Mouse (Mus musculus): Measurements from ENCODE around the gene Nhsl1. TPM values are rescaled to one million over a fixed set of nuclear protein-coding genes. Genes with fewer than 3 reads are reported as not detected.
"Not testable (repeated sequence)": the region's sequence is repeated elsewhere in the genome, so short reads cannot be mapped to it uniquely, and the experiment has no call there.

Nhsl1 gene
- total RNA-seq, 2 experiments from 2014 or later, result 14.5 to 21.3 TPM

DNA sequence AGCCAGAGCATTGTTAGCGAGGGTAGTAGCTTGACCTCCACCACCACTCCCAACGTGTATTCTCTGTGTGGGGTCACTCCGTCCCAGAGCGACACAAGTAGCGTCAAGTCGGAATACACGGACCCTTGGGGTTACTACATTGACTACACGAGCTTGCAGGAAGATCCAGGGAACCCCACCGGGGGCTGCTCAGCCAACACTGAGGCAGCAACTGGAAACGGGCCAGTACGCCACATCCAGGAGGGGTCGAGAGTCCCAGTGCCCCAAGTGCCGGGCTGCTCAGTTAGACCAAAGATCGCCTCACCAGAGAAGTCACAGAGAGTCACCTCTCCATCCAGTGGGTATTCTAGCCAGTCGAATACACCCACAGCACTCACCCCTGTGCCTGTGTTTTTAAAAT, 206.5 kb downstream of the Nhsl1 start:
- intact Hi-C loops (cut with DNase I), result loop anchor here (5.0 kb wide), 1 partner anchor 208 kb away; the partner anchor contains the start of gene Nhsl1
- no peak for DNase-seq

DNA sequence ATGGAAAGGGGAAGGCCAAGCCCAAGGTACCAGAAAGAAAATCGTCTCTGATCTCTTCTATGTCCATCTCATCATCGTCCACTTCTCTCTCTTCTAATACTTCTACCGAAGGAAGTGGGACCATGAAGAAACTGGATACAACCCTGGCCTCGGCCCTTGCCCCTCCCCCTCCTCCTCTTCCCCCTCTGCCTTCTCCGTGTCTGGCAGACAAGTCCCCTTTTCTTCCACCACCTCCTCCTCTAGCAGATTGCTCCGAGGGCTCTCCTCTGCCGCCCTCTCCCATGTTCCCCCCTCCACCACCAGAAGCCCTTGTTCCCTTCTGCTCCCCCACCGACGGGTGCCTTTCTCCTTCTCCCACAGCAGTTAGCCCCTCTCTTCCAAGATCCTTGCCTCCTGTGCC, 206.9 kb downstream of the Nhsl1 start:
- no peak for DNase-seq
- intact Hi-C loops (cut with DNase I), result loop anchor here (1.0 to 5.0 kb wide), 2 partner anchors 208 to 282 kb away; partner anchors contain the start of gene Nhsl1

- intact Hi-C loops (cut with DNase I), result loop anchor here (1.0 to 5.0 kb wide), 2 partner anchors 209 to 283 kb away; partner anchors contain the start of gene Nhsl1
- DNase-seq, result peak in 1 of 2 experiments; percentile 20
These were observed 207.5 kb downstream of the Nhsl1 start for GRCm38 (mm10) chr10:18526184-18526850.

DNA sequence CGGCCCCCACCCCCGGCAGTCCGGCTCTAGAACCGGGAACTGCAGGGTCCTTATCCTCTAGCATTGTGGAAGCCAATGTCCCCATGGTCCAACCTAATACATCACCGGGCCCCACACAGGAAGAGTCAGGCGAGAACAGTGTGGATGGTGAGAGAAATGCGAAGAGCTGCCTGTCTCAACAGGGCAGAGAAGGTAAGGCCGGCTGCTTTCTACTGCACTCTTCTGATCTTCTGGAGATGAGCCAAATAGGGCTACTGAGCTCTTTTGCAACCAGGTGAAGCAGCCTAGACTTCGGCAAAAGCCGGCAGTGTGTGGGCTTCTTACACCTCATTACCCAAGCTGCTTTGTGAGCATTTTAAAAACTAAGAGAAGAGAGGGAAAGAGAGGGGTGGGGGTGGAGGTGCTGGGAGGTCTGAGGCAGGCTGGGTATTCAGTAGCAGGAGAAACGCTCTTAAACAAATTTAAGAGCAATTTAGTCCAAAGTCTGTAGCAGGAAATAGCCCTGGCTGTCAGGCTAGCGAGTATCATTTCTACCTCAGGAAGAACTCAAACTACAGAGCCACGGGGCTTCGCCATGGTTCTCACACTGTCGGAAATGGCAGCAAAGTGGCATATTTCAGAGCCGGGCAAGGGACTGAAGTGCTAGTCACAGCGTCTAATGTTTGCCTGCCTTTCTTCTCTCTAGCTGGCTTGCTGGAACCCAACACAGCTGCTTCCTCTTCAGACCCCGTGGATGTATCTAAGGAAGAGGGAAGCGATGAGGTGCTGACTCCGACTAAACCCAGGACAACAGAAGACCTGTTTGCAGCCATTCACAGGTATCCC, 208.3 kb downstream of the Nhsl1 start:
- no peak for DNase-seq
- intact Hi-C loops (cut with DNase I), result loop anchor here (1.0 to 5.0 kb wide), 2 partner anchors 210 to 284 kb away; partner anchors contain the start of gene Nhsl1

GRCm38 (mm10) chr10:18527766-18528165, 209.0 kb downstream of the Nhsl1 start:
- intact Hi-C loops (cut with DNase I), result loop anchor here (1.0 to 5.0 kb wide), 4 partner anchors 74 to 473 kb away; partner anchors contain the start of genes Nhsl1 and Reps1
- DNase-seq, result no peak

- intact Hi-C loops (cut with DNase I), result loop anchor here (1.0 to 5.0 kb wide), 4 partner anchors 75 to 474 kb away; partner anchors contain the start of genes Nhsl1 and Reps1
- DNase-seq, result no peak
These were observed 209.7 kb downstream of the Nhsl1 start for GRCm38 (mm10) chr10:18528475-18528874.

DNA sequence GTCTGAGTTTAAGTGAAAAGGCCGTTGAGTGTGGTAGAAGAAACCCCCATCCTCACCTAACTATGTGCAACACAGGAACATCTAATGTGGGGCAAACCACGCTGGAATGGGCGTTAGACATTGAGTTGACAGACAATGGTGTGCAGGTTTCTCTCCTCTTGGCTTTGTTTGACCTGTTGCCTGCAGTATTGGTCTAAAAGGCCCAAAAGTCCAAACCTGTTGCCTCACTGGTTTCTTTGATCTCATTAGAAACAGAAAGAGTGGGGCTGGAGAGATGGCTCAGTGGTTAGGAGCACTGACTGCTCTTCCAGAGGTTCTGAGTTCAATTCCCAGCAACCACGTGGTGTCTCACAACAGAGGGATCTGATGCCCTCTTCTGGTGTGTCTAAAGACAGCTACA, 210.4 kb downstream of the Nhsl1 start:
- DNase-seq, result no peak
- intact Hi-C loops (cut with DNase I), result loop anchor here (2.0 to 5.0 kb wide), 2 partner anchors 212 to 474 kb away; partner anchors contain the start of genes Nhsl1 and Reps1

DNA sequence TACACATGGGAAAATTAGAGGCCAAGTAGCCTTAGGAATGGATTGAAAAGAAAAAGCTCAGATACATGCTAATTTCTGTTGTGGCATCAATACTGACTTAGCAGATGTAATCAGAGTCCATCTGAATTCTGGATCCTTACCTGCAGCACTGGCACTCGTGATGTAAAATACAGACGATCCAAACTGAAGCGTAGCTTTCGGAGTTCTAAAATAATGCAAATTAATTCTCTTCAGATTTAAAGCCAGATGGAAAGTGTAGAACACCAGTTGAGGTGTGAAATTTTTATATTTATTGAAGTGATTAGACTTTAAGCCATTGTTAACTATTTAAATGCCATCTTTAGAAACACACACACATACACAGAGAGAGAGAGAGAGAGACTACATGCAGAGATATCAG, 211.4 kb downstream of the Nhsl1 start:
- DNase-seq, result no peak
- intact Hi-C loops (cut with DNase I), result no loop called here

- intact Hi-C loops (cut with DNase I), result no loop called here
- DNase-seq, result no peak
These were observed 213.5 kb downstream of the Nhsl1 start for GRCm38 (mm10) chr10:18532293-18532692.

DNA sequence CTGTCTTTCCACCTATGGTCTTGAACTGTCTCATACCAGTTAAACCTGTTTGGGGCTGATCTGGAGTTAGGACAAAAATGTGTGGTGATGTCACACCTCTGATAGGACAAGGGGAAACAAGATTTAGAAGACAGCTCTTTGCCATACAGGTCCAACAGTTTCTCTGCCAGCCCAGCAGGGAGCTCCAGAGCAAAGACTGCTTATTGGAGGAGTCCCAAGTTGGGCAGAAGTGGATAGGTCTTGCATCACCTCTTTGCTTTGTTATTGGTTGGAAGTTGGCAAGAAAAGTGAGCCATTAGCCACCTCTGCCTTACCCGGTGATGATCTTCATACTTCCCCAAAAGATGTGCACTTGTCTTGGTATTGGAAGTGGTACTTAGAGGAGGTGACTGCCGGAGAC, 218.1 kb downstream of the Nhsl1 start:
- no peak for DNase-seq
- intact Hi-C loops (cut with DNase I), result no loop called here

DNA sequence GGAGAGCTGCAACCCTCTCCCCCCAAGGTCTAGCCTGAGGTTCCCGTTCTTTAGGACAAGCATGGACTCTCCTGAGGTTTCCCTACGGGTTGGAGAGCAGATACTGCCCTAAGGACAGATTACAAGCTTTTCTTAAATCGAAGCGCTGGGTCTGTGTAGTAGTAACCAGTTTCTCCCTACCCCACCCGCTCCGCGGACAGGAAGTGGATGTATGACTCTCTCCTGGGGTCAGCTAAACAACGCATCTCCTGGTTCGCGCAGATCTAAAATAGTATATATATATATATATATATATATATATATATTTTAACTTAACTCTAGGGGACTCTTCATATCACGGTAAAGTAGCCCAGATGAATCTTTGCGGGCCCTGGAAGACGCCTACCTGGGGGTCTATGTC, 226.5 kb downstream of the Nhsl1 start:
- intact Hi-C loops (cut with DNase I), result no loop called here
- no peak for DNase-seq

DNA sequence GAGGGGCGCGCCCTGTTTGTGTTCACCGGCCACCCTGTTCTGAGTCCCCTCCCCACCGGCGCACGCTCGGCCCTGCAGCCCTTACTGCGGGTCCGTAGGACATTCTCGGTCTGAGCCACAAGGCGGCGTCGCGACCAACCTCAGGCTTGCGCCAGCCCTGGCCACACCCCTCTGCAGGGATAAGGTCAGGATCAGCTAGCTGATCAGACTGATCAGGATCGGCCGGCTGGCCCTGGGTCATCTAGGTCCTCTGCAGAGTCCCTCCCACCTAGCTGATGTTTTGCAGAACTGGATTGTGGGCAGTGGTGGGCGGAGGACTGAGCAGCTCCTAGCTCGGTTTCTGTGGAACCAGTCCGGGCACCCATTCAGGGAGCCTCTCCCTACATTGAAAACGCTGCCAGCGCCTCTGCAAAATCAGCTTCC, 227.0 kb downstream of the Nhsl1 start, which contains the start of gene Hebp2:
Hebp2 (minus strand) TSS at position 264 of the 423 bp plus-strand sequence.
- intact Hi-C loops (cut with DNase I), result no loop called here
- peak; percentile 63 to 66 for DNase-seq

GRCm38 (mm10) chr10:18547381-18547780, 228.6 kb downstream of the Nhsl1 start:
- no peak for DNase-seq
- intact Hi-C loops (cut with DNase I), result no loop called here

- intact Hi-C loops (cut with DNase I), result no loop called here
- no peak for DNase-seq
These were observed 230.8 kb downstream of the Nhsl1 start for GRCm38 (mm10) chr10:18549321-18550216.

DNA sequence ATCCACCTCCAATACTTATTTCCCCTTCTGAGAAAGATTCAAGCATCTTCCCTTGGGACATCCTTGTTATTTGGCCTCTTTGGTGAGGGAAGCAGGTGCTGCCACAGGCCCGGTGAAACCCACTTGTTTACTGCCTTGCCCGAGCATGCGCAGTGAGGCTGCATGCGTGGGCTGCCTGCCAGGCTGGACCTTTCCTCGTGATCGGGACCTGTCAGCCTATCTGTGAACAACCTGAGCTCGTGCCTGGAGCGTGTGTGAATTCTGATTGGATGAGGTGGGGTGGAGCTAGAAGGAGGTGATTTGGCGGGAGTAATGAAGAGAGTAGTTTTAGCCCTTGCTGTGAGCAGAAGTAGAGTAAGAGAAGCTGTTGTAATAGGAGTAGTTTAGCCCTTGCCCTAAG, 240.3 kb downstream of the Nhsl1 start:
- DNase-seq; intact Hi-C loops (cut with DNase I): not testable (repeated sequence)

GRCm38 (mm10) chr10:18561445-18561844, 242.7 kb downstream of the Nhsl1 start:
- no peak for DNase-seq
- intact Hi-C loops (cut with DNase I), result loop anchor here (5.0 kb wide), 3 partner anchors 41 to 346 kb away; no protein-coding TSS in a partner anchor

- intact Hi-C loops (cut with DNase I), result loop anchor here (5.0 kb wide), 3 partner anchors 39 to 344 kb away; no protein-coding TSS in a partner anchor
- DNase-seq, result peak; percentile 19 to 61
These were observed 244.2 kb downstream of the Nhsl1 start for GRCm38 (mm10) chr10:18562940-18563339.

- intact Hi-C loops (cut with DNase I), result no loop called here
- no peak for DNase-seq
These were observed 253.8 kb downstream of the Nhsl1 start for GRCm38 (mm10) chr10:18572581-18572980.
